Mouse (Mus musculus): ENCODE data around the gene D17H6S53E. TPM values are rescaled to one million over a fixed set of nuclear protein-coding genes. Genes with fewer than 3 reads are reported as not detected.

The D17H6S53E gene
- polyA plus RNA-seq, 1 experiment: 4.3 TPM

DNA sequence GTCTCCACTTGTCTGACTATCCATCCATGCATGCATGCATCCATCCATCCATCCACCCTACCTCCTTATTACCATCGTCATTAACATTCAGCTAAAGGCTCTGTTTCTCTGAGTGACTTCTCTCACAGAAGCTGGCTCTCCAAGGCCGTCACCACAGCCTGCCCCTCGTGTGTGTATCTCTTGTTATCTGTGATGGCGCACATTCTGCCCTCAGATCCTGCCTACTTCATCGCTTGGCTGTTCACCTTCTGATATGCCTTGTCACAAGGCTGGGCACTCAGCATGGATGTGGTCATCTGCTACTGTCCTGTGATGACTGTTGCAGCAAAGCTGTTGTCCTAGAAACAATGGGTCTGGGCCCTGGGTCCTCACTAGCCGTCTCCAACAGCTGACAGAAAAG, 21.4 kb upstream of the D17H6S53E start:
- no peak overlapping the region for H3K9ac ChIP-seq (ENCODE audit: low read depth, poor library complexity, severe bottlenecking)
- no peaks in the 10 kb centered on the region for H3K4me1 ChIP-seq (ENCODE audit: control insufficient read depth, insufficient read depth, low read length)
- no peaks in the 10 kb centered on the region for H3K9me3 ChIP-seq (replicated peaks; ENCODE audit: control insufficient read depth, insufficient read depth, low read length, poor library complexity, severe bottlenecking)
- no peaks in the 10 kb centered on the region for H3K36me3 ChIP-seq (ENCODE audit: control insufficient read depth, insufficient read depth, low read length, poor library complexity, severe bottlenecking)
- no peak for TF ChIP-seq EP300 (IDR thresholded peaks at IDR 0.05; ENCODE audit: insufficient read depth, low read depth, low read length)
- no peak for TF ChIP-seq POLR2A (IDR thresholded peaks at IDR 0.05; ENCODE audit: insufficient read depth, low read length)
- no peak for TF ChIP-seq CTCF (IDR thresholded peaks at IDR 0.05; ENCODE audit: low read depth, low read length)
- no peak overlapping the region for H3K27ac ChIP-seq (ENCODE audit: insufficient read depth, low read length)
- H3K4me3 ChIP-seq (ENCODE audit: low read depth, low read length): no peak overlapping the region
- H3K27me3 ChIP-seq (ENCODE audit: control insufficient read depth, insufficient read depth, low read length, poor library complexity, severe bottlenecking): no peaks in the 10 kb centered on the region

DNA sequence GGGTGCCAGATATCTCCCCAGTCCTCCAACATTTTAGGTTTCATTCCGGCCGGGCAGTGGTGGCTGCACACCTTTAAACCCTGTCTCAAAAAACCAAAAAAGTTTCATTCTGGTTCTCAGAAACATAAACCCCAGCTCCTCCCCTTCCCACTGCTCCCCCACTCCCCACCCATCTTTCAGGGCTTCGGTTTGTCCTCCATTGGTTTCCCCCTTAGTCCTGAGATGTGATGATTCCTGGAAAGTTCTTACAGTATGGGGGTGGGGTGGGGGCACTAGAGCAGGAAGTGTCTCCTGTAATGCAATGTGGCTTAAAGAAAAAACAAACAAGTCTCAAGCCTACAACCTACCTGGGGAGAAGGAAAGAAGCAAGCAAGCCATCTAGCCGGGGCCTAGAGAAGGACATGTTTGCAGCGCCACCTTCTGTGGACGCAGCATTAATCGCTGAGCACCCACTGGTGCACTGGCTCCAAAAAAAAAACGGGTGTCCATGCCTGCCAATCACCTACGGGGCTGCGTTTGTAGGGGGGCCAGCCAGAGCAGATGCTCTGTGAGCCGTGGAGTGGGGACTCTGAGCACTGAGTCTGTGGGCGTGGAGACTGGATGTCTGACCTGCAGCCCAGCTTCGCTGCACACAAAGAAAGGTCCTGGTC, 20.3 kb upstream of the D17H6S53E start:
- no peaks in the 10 kb centered on the region for H3K4me1 ChIP-seq (ENCODE audit: control insufficient read depth, insufficient read depth, low read length)
- H3K36me3 ChIP-seq (ENCODE audit: control insufficient read depth, insufficient read depth, low read length, poor library complexity, severe bottlenecking): no peaks in the 10 kb centered on the region
- H3K9me3 ChIP-seq (replicated peaks; ENCODE audit: control insufficient read depth, insufficient read depth, low read length, poor library complexity, severe bottlenecking): no peaks in the 10 kb centered on the region
- no peak overlapping the region for H3K4me3 ChIP-seq (ENCODE audit: low read depth, low read length)
- H3K27me3 ChIP-seq (ENCODE audit: control insufficient read depth, insufficient read depth, low read length, poor library complexity, severe bottlenecking): no peaks in the 10 kb centered on the region
- no peak overlapping the region for H3K27ac ChIP-seq (ENCODE audit: insufficient read depth, low read length)
- no peak overlapping the region for H3K9ac ChIP-seq (ENCODE audit: low read depth, poor library complexity, severe bottlenecking)
- TF ChIP-seq EP300 (IDR thresholded peaks at IDR 0.05; ENCODE audit: insufficient read depth, low read depth, low read length) (no peak), POLR2A (IDR thresholded peaks at IDR 0.05; ENCODE audit: insufficient read depth, low read length) (no peak), CTCF (IDR thresholded peaks at IDR 0.05; ENCODE audit: low read depth, low read length) (peak; percentile 75)

DNA sequence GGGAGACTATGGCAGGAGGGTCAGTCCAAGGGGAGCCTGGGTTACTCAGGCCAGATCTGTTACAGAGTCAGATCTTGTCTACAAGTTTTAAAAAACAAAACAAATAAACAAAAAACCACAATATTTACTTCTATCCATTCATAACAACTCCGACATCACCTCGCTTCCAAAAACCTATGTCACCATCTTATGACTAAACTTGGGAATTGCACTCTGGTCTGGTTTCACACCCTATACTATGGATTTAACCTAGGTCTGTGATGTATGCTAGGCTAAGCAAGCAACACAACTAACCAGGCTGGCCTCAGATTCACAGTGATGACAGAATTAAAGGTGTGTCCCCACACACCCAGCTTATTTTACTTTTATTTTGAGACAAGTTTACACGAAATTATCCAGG, 19.7 kb upstream of the D17H6S53E start:
- Histone ChIP-seq H3K4me3 (ENCODE audit: low read depth, low read length) (no peak overlapping the region), H3K27ac (ENCODE audit: insufficient read depth, low read length) (no peak overlapping the region), H3K27me3 (ENCODE audit: control insufficient read depth, insufficient read depth, low read length, poor library complexity, severe bottlenecking) (no peaks in the 10 kb centered on the region), H3K36me3 (ENCODE audit: control insufficient read depth, insufficient read depth, low read length, poor library complexity, severe bottlenecking) (no peaks in the 10 kb centered on the region), H3K9me3 (replicated peaks; ENCODE audit: control insufficient read depth, insufficient read depth, low read length, poor library complexity, severe bottlenecking) (no peaks in the 10 kb centered on the region), H3K9ac (ENCODE audit: low read depth, poor library complexity, severe bottlenecking) (no peak overlapping the region), H3K4me1 (ENCODE audit: control insufficient read depth, insufficient read depth, low read length) (no peaks in the 10 kb centered on the region)
- TF ChIP-seq POLR2A (IDR thresholded peaks at IDR 0.05; ENCODE audit: insufficient read depth, low read length): no peak
- TF ChIP-seq CTCF (IDR thresholded peaks at IDR 0.05; ENCODE audit: low read depth, low read length): no peak
- TF ChIP-seq EP300 (IDR thresholded peaks at IDR 0.05; ENCODE audit: insufficient read depth, low read depth, low read length): no peak

DNA sequence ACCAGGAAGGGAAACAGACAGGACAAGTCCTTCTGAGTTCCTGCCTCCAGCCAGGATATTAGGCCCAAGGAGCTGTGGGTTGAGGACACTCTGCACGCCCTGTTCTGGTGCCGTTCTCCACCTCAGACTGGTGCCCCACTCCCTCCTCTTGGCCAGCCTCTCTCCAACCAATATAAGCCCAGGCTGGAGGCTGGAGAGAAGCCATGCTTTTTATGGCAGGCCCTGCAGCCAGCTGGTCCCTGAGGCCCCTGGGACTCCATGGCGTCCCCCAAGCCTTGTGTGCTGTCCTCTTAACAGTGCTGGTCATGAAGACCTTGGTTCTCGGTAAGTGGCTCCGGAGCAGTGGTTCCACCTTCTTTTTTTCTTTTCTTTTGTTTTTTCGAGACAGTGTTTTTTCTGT, 18.1 kb upstream of the D17H6S53E start, which contains the start of gene Ly6g5c:
TSS of gene Ly6g5c (plus strand) at position 183 of the 400 bp plus-strand sequence.
- Histone ChIP-seq H3K9ac (ENCODE audit: low read depth, poor library complexity, severe bottlenecking) (no peak within 1 kb of the TSS), H3K36me3 (ENCODE audit: control insufficient read depth, insufficient read depth, low read length, poor library complexity, severe bottlenecking) (no peaks in the 10 kb centered on the region), H3K9me3 (replicated peaks; ENCODE audit: control insufficient read depth, insufficient read depth, low read length, poor library complexity, severe bottlenecking) (no peaks in the 10 kb centered on the region), H3K27me3 (ENCODE audit: control insufficient read depth, insufficient read depth, low read length, poor library complexity, severe bottlenecking) (no peaks in the 10 kb centered on the region), H3K4me3 (ENCODE audit: low read depth, low read length) (no peak within 1 kb of the TSS), H3K27ac (ENCODE audit: insufficient read depth, low read length) (no peak within 1 kb of the TSS), H3K4me1 (ENCODE audit: control insufficient read depth, insufficient read depth, low read length) (no peaks in the 10 kb centered on the region)
- TF ChIP-seq EP300 (IDR thresholded peaks at IDR 0.05; ENCODE audit: insufficient read depth, low read depth, low read length) (no peak), POLR2A (IDR thresholded peaks at IDR 0.05; ENCODE audit: insufficient read depth, low read length) (no peak), CTCF (IDR thresholded peaks at IDR 0.05; ENCODE audit: low read depth, low read length) (no peak)

DNA sequence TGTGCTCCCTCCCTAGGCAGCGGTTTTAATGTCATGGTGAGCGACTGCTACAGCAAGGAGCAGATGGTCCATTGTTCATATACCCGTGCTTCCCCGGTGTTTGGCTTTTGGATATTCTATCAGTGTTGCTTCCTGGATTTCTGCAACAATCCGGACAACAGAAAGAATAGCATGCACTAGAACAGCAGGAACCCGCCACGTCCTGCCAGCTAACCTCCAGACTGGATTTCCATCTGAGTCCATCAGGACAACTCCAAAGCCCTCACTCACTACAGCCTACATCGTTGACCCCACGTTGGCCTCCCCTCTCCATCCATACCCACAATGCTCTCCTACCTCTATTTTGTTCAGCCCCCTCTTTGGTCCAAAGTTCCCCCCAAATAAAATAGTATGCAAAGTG, 14.4 kb upstream of the D17H6S53E start:
- peaks cover 7% of the 10 kb centered on the region; the same call in 1 of the 2 replicates for H3K36me3 ChIP-seq (ENCODE audit: control insufficient read depth, insufficient read depth, low read length, poor library complexity, severe bottlenecking)
- no peak overlapping the region for H3K27ac ChIP-seq (ENCODE audit: insufficient read depth, low read length)
- H3K4me1 ChIP-seq (ENCODE audit: control insufficient read depth, insufficient read depth, low read length): no peaks in the 10 kb centered on the region
- H3K4me3 ChIP-seq (ENCODE audit: low read depth, low read length): no peak overlapping the region
- H3K27me3 ChIP-seq (ENCODE audit: control insufficient read depth, insufficient read depth, low read length, poor library complexity, severe bottlenecking): no peaks in the 10 kb centered on the region
- no peak overlapping the region for H3K9ac ChIP-seq (ENCODE audit: low read depth, poor library complexity, severe bottlenecking)
- TF ChIP-seq CTCF (IDR thresholded peaks at IDR 0.05; ENCODE audit: low read depth, low read length): no peak
- no peak for TF ChIP-seq POLR2A (IDR thresholded peaks at IDR 0.05; ENCODE audit: insufficient read depth, low read length)
- TF ChIP-seq EP300 (IDR thresholded peaks at IDR 0.05; ENCODE audit: insufficient read depth, low read depth, low read length): no peak
- no peaks in the 10 kb centered on the region for H3K9me3 ChIP-seq (replicated peaks; ENCODE audit: control insufficient read depth, insufficient read depth, low read length, poor library complexity, severe bottlenecking)
